Mouse (Mus musculus): ENCODE data around the gene Cpa5.

The Cpa5 gene

GRCm38 (mm10) chr6:30610710-30611109 is at the start of gene Cpa5:
Gene Cpa5, plus strand, starts transcription at chr6:30611010.
- WGBS: 97% methylated on average over 7 of the region's 7 CpGs

GRCm38 (mm10) chr6:30562132-30562531 is 48.7 kb upstream of the Cpa5 start:
- WGBS: 58% methylated on average over 4 of the region's 4 CpGs

GRCm38 (mm10) chr6:30563575-30563974 is 47.2 kb upstream of the Cpa5 start:
- 89% methylated on average over 6 of the region's 6 CpGs for WGBS

GRCm38 (mm10) chr6:30564051-30564450 is 46.8 kb upstream of the Cpa5 start:
- 95% methylated on average over 6 of the region's 6 CpGs for WGBS

- 67% methylated on average over 5 of the region's 5 CpGs for WGBS
Measured at GRCm38 (mm10) chr6:30568069-30568468, 42.7 kb upstream of the Cpa5 start, which contains the start of gene Cpa4. Gene Cpa4, plus strand, starts transcription at chr6:30568369.

GRCm38 (mm10) chr6:30569331-30569730 is 41.5 kb upstream of the Cpa5 start:
- 61% methylated on average over 10 of the region's 10 CpGs for WGBS

GRCm38 (mm10) chr6:30570012-30570411 is 40.8 kb upstream of the Cpa5 start:
- WGBS: 64% methylated on average over 5 of the region's 5 CpGs

GRCm38 (mm10) chr6:30572456-30573311 is 38.1 kb upstream of the Cpa5 start:
- WGBS: 27% methylated on average over 20 of the region's 20 CpGs

- 50% methylated on average over 5 of the region's 5 CpGs for WGBS
Measured at GRCm38 (mm10) chr6:30573380-30573779, 37.4 kb upstream of the Cpa5 start.

GRCm38 (mm10) chr6:30574945-30575344 is 35.9 kb upstream of the Cpa5 start:
- WGBS: 92% methylated on average over 1 of the region's 1 CpGs

- 88% methylated on average over 17 of the region's 17 CpGs for WGBS
Measured at GRCm38 (mm10) chr6:30576477-30577203, 34.2 kb upstream of the Cpa5 start.

- 66% methylated on average over 17 of the region's 17 CpGs for WGBS
Measured at GRCm38 (mm10) chr6:30579961-30580840, 30.6 kb upstream of the Cpa5 start.

GRCm38 (mm10) chr6:30580841-30581176 is 30.0 kb upstream of the Cpa5 start:
- WGBS: 79% methylated on average over 8 of the region's 8 CpGs

GRCm38 (mm10) chr6:30586886-30587442 is 23.8 kb upstream of the Cpa5 start:
- WGBS: 82% methylated on average over 7 of the region's 7 CpGs

- WGBS: 79% methylated on average over 2 of the region's 2 CpGs
Measured at GRCm38 (mm10) chr6:30589819-30590218, 21.0 kb upstream of the Cpa5 start.

GRCm38 (mm10) chr6:30591851-30592404 is 18.9 kb upstream of the Cpa5 start:
- 89% methylated on average over 5 of the region's 5 CpGs for WGBS

GRCm38 (mm10) chr6:30592417-30592974 is 18.3 kb upstream of the Cpa5 start:
- WGBS: 77% methylated on average over 10 of the region's 10 CpGs

GRCm38 (mm10) chr6:30594364-30594763 is 16.4 kb upstream of the Cpa5 start:
- 87% methylated on average over 7 of the region's 7 CpGs for WGBS

GRCm38 (mm10) chr6:30596230-30596898 is 14.4 kb upstream of the Cpa5 start:
- WGBS: 81% methylated on average over 8 of the region's 8 CpGs

GRCm38 (mm10) chr6:30600033-30600432 is 10.8 kb upstream of the Cpa5 start:
- WGBS: 86% methylated on average over 3 of the region's 3 CpGs
